Mouse (Mus musculus): ENCODE measurements around the gene Nudt9.

The Nudt9 gene

GRCm38 (mm10) chr5:104085366-104085765 is 39.3 kb downstream of the Nudt9 start:
- no peak for DNase-seq

GRCm38 (mm10) chr5:104089751-104090150 is 43.6 kb downstream of the Nudt9 start:
- DNase-seq = no peak

GRCm38 (mm10) chr5:104095416-104096077 is 49.4 kb downstream of the Nudt9 start:
- DNase-seq = no peak

- DNase-seq = peak; percentile 27 to 65
Observed at GRCm38 (mm10) chr5:104096078-104096938, 50.2 kb downstream of the Nudt9 start.

GRCm38 (mm10) chr5:104101678-104102531 is 55.8 kb downstream of the Nudt9 start:
- DNase-seq = no peak

- DNase-seq = no peak
Observed at GRCm38 (mm10) chr5:104103171-104103570, 57.1 kb downstream of the Nudt9 start.

GRCm38 (mm10) chr5:104104111-104104510 is 58.0 kb downstream of the Nudt9 start:
- DNase-seq = no peak

- no peak for DNase-seq
Observed at GRCm38 (mm10) chr5:104108127-104108875, 62.2 kb downstream of the Nudt9 start.

GRCm38 (mm10) chr5:104108879-104109369 is 62.8 kb downstream of the Nudt9 start:
- no peak for DNase-seq

- DNase-seq = peak; percentile 33 to 56
Observed at GRCm38 (mm10) chr5:104109516-104109915, 63.4 kb downstream of the Nudt9 start.

GRCm38 (mm10) chr5:104110171-104110920 is 64.2 kb downstream of the Nudt9 start:
- DNase-seq = no peak

GRCm38 (mm10) chr5:104112016-104112415 is 65.9 kb downstream of the Nudt9 start:
- no peak for DNase-seq

GRCm38 (mm10) chr5:104112511-104112910 is 66.4 kb downstream of the Nudt9 start:
- no peak for DNase-seq

- peak in 1 of 2 experiments; percentile 19 for DNase-seq
Observed at GRCm38 (mm10) chr5:104113491-104114172, 67.5 kb downstream of the Nudt9 start, which contains the start of gene Sparcl1. TSS of gene Sparcl1 (minus strand) at chr5:104113733.
